Mouse (Mus musculus) midbrain, embryonic 14.5 days (tissue): ENCODE data around the gene Sf3b2. TPM values are rescaled to one million over a fixed set of nuclear protein-coding genes. Genes with fewer than 3 reads are reported as not detected.
A peak's percentile ranks its signal among the peaks of the same experiment; 100 is the strongest.

Experiments
- ATAC-seq: fragments of 200-750 bp; cut with Nextera tagmentation; 2 replicates; pipeline ENCODE4 v1.8.0; 2017; ENCODE audit warnings: moderate number of reproducible peaks, moderate library complexity; ENCODE audit not compliant: low FRiP score, low TSS enrichment
- DNase-seq: peaks from one replicate; pipeline ENCODE4 v3.0.0-alpha.2; 2015
- H3K27ac ChIP-seq: fragments of 300-500 bp; sonication (generic); replicated peaks from 2 replicates; pipeline ENCODE4 v1.5.1; 2014; ENCODE audit warnings: mild to moderate bottlenecking, low read depth, low read length, moderate library complexity
- H3K27me3 ChIP-seq: fragments of 300-500 bp; sonication (generic); 2 replicates; pipeline ENCODE4 v1.6.1; 2014; ENCODE audit warnings: low read length, control low read depth, mixed read lengths; ENCODE audit not compliant: control insufficient read depth, insufficient read depth
- H3K36me3 ChIP-seq: fragments of 300-500 bp; sonication (generic); 2 replicates; pipeline ENCODE4 v1.6.1; 2014; ENCODE audit warnings: low read length, control low read depth; ENCODE audit not compliant: control insufficient read depth, insufficient read depth
- H3K4me1 ChIP-seq: fragments of 300-500 bp; sonication (generic); 2 replicates; pipeline ENCODE4 v1.6.1; 2014; ENCODE audit warnings: mild to moderate bottlenecking, antibody characterized with exemption, low read length, control low read depth; ENCODE audit not compliant: control insufficient read depth, insufficient read depth
- H3K4me2 ChIP-seq: fragments of 300-500 bp; sonication (generic); 2 replicates; pipeline ENCODE4 v1.6.1; 2014; ENCODE audit warnings: mild to moderate bottlenecking, low read length, moderate library complexity
- H3K4me3 ChIP-seq: fragments of 300-500 bp; sonication (generic); replicated peaks from 2 replicates; pipeline ENCODE4 v1.5.1; 2014; ENCODE audit warnings: low read depth, low read length
- H3K9ac ChIP-seq: fragments of 300-500 bp; sonication (generic); replicated peaks from 2 replicates; pipeline ENCODE4 v1.6.1; 2014; ENCODE audit warnings: mild to moderate bottlenecking, low read length, moderate library complexity
- H3K9me3 ChIP-seq: fragments of 300-500 bp; sonication (generic); 2 replicates; pipeline ENCODE4 v1.6.1; 2016; ENCODE audit warnings: low read length, control low read depth, mixed read lengths; ENCODE audit not compliant: control insufficient read depth
- WGBS: fragments of 180-500 bp; shearing (Covaris S2); extraction: QIAGEN DNeasy Blood & Tissue Kit; methylation state at CpG from one replicate; pipeline ENCODE4 v1.1.7; 2014; 5-methylcytosine and 5-hydroxymethylcytosine counted together
- polyA plus RNA-seq: library from polyadenylated mRNA; unstranded; fragments of >200 nt; fragmentation: Nextera tagmentation; extraction: Ambion mirVana; gene quantifications from 2 replicates; pipeline ENCODE4 v1.2.1, GENCODE M21; 2014

Sf3b2 gene
- polyA plus RNA-seq, 1 experiment from 2014 or later = 365 TPM

GRCm38 (mm10) chr19:5306968-5307734 is 11.9 kb upstream of the Sf3b2 start:
- no peaks in the 10 kb centered on the region for H3K9me3 ChIP-seq
- no peaks in the 10 kb centered on the region for H3K27me3 ChIP-seq
- no peak overlapping the region for H3K27ac ChIP-seq
- H3K4me1 ChIP-seq = no peaks in the 10 kb centered on the region
- peaks cover 57% of the 10 kb centered on the region for H3K36me3 ChIP-seq
- ATAC-seq (no peak), DNase-seq (peak; percentile 41)
- no peak overlapping the region for H3K9ac ChIP-seq
- H3K4me2 ChIP-seq = no peak overlapping the region
- WGBS = 44% methylated on average over 98 of the region's 98 CpGs
- no peak overlapping the region for H3K4me3 ChIP-seq

GRCm38 (mm10) chr19:5306279-5306678 is 11.0 kb upstream of the Sf3b2 start:
- DNase-seq (peak; percentile 12), ATAC-seq (no peak)
- H3K4me3 ChIP-seq = no peak overlapping the region
- no peak overlapping the region for H3K9ac ChIP-seq
- peaks cover 57% of the 10 kb centered on the region for H3K36me3 ChIP-seq
- 81% methylated on average over 6 of the region's 6 CpGs for WGBS
- no peak overlapping the region for H3K4me2 ChIP-seq
- H3K27me3 ChIP-seq = no peaks in the 10 kb centered on the region
- no peaks in the 10 kb centered on the region for H3K9me3 ChIP-seq
- H3K27ac ChIP-seq = no peak overlapping the region
- no peaks in the 10 kb centered on the region for H3K4me1 ChIP-seq

GRCm38 (mm10) chr19:5302455-5302854 is 7.2 kb upstream of the Sf3b2 start:
- Histone ChIP-seq H3K36me3 (peaks cover 50% of the 10 kb centered on the region), H3K9ac (no peak overlapping the region), H3K4me1 (peaks cover 13% of the 10 kb centered on the region), H3K9me3 (no peaks in the 10 kb centered on the region), H3K4me3 (no peak overlapping the region), H3K27ac (no peak overlapping the region), H3K27me3 (no peaks in the 10 kb centered on the region), H3K4me2 (no peak overlapping the region)
- WGBS = 29% methylated on average over 4 of the region's 4 CpGs
- DNase-seq (peak; percentile 68), ATAC-seq (no peak)

GRCm38 (mm10) chr19:5300588-5300987 is 5.3 kb upstream of the Sf3b2 start:
- Histone ChIP-seq H3K4me1 (peaks cover 20% of the 10 kb centered on the region), H3K4me3 (no peak overlapping the region), H3K36me3 (peaks cover 32% of the 10 kb centered on the region), H3K9ac (no peak overlapping the region), H3K9me3 (no peaks in the 10 kb centered on the region), H3K27me3 (no peaks in the 10 kb centered on the region), H3K4me2 (no peak overlapping the region), H3K27ac (no peak overlapping the region)
- ATAC-seq = no peak
- WGBS = 86% methylated on average over 6 of the region's 6 CpGs
- no peak for DNase-seq

GRCm38 (mm10) chr19:5297903-5298800 is 2.9 kb upstream of the Sf3b2 start, which contains the start of gene Gal3st3:
Gal3st3 (plus strand) TSS chr19:5298331.
- Histone ChIP-seq H3K27ac (peak within 1 kb of the TSS; percentile 86), H3K27me3 (no peaks in the 10 kb centered on the region), H3K9ac (peak within 1 kb of the TSS; percentile 82), H3K4me2 (peak within 1 kb of the TSS; percentile 76), H3K36me3 (peaks cover 13% of the 10 kb centered on the region), H3K9me3 (no peaks in the 10 kb centered on the region), H3K4me1 (peaks cover 30% of the 10 kb centered on the region), H3K4me3 (peak within 1 kb of the TSS; percentile 63)
- WGBS = 2% methylated on average over 32 of the region's 32 CpGs
- peak; percentile 82 for DNase-seq
- ATAC-seq = peak; percentile 73

- ATAC-seq = no peak
These were observed 1.4 kb upstream of the Sf3b2 start for GRCm38 (mm10) chr19:5296630-5297029.

GRCm38 (mm10) chr19:5295736-5296075 is 451 bp upstream of the Sf3b2 start:
- peak; percentile 7; the same call in 1 of the 2 replicates for ATAC-seq

More at GRCm38 (mm10) chr19:5296630-5297029, 1.4 kb upstream of the Sf3b2 start:
- 86% methylated on average over 5 of the region's 5 CpGs for WGBS
- no peaks in the 10 kb centered on the region for H3K9me3 ChIP-seq
- H3K27ac ChIP-seq = no peak overlapping the region
- H3K27me3 ChIP-seq = no peaks in the 10 kb centered on the region
- no peak overlapping the region for H3K9ac ChIP-seq
- H3K4me1 ChIP-seq = peaks cover 30% of the 10 kb centered on the region
- peaks cover 17% of the 10 kb centered on the region for H3K36me3 ChIP-seq
- no peak overlapping the region for H3K4me2 ChIP-seq
- no peak for DNase-seq
- H3K4me3 ChIP-seq = no peak overlapping the region

GRCm38 (mm10) chr19:5278381-5278780 is 16.9 kb downstream of the Sf3b2 start:
- Histone ChIP-seq H3K27ac (no peak overlapping the region), H3K36me3 (peaks cover 84% of the 10 kb centered on the region), H3K27me3 (no peaks in the 10 kb centered on the region), H3K9me3 (no peaks in the 10 kb centered on the region), H3K4me3 (no peak overlapping the region), H3K4me2 (no peak overlapping the region), H3K9ac (no peak overlapping the region), H3K4me1 (0 out of 2 replicates have a peak, but pooled peaks cover 3% of the 10 kb centered on the region)
- 89% methylated on average over 8 of the region's 8 CpGs for WGBS
- ATAC-seq = no peak
- DNase-seq = no peak

More at GRCm38 (mm10) chr19:5295736-5296075, 451 bp upstream of the Sf3b2 start:
- Histone ChIP-seq H3K9me3 (no peaks in the 10 kb centered on the region), H3K4me2 (peak overlapping the region; percentile 75), H3K36me3 (peaks cover 25% of the 10 kb centered on the region), H3K27me3 (no peaks in the 10 kb centered on the region), H3K4me1 (peaks cover 30% of the 10 kb centered on the region), H3K4me3 (peak overlapping the region; percentile 93), H3K27ac (peak overlapping the region; percentile 88), H3K9ac (peak overlapping the region; percentile 84)
- no peak for DNase-seq
- 8% methylated on average over 13 of the region's 13 CpGs for WGBS
